Mouse (Mus musculus): ENCODE data around the gene Il27.

The Il27 gene

GRCm38 (mm10) chr7:126606611-126607010, 11.9 kb upstream of the Il27 start:
- no peak for DNase-seq (ENCODE audit: low read depth, low spot score)

- DNase-seq (ENCODE audit: low read depth, low spot score): no peak
Observed at GRCm38 (mm10) chr7:126602650-126603049, 7.9 kb upstream of the Il27 start.

GRCm38 (mm10) chr7:126601896-126602295, 7.2 kb upstream of the Il27 start:
- no peak for DNase-seq (ENCODE audit: low read depth, low spot score)

- DNase-seq (ENCODE audit: low read depth, low spot score): no peak
Observed at GRCm38 (mm10) chr7:126598919-126599318, 4.2 kb upstream of the Il27 start.

GRCm38 (mm10) chr7:126596414-126596813, 1.7 kb upstream of the Il27 start:
- no peak for DNase-seq (ENCODE audit: low read depth, low spot score)

- no peak for DNase-seq (ENCODE audit: low read depth, low spot score)
Observed at GRCm38 (mm10) chr7:126595890-126596289, 1.1 kb upstream of the Il27 start.

- DNase-seq (ENCODE audit: low read depth, low spot score): peak; percentile 50
Observed at GRCm38 (mm10) chr7:126587779-126588178, 7.0 kb downstream of the Il27 start.

GRCm38 (mm10) chr7:126586839-126587238, 7.9 kb downstream of the Il27 start:
- no peak for DNase-seq (ENCODE audit: low read depth, low spot score)

GRCm38 (mm10) chr7:126585717-126586116, 9.0 kb downstream of the Il27 start, which contains the start of gene Cln3:
Gene Cln3, minus strand, starts transcription at chr7:126585817.
- no peak for DNase-seq (ENCODE audit: low read depth, low spot score)

GRCm38 (mm10) chr7:126584506-126584977, 10.2 kb downstream of the Il27 start, which contains the start of gene Apobr:
Gene Apobr, plus strand, starts transcription at chr7:126584942.
- DNase-seq (ENCODE audit: low read depth, low spot score): no peak

- DNase-seq (ENCODE audit: low read depth, low spot score): no peak
Observed at GRCm38 (mm10) chr7:126583761-126584160, 11.0 kb downstream of the Il27 start.

GRCm38 (mm10) chr7:126583251-126583709, 11.5 kb downstream of the Il27 start:
- peak; percentile 77 for DNase-seq (ENCODE audit: low read depth, low spot score)

GRCm38 (mm10) chr7:126582759-126583158, 12.0 kb downstream of the Il27 start:
- DNase-seq (ENCODE audit: low read depth, low spot score): peak; percentile 22

- DNase-seq (ENCODE audit: low read depth, low spot score): no peak
Observed at GRCm38 (mm10) chr7:126581661-126582060, 13.1 kb downstream of the Il27 start.

- DNase-seq (ENCODE audit: low read depth, low spot score): no peak
Observed at GRCm38 (mm10) chr7:126579172-126579571, 15.6 kb downstream of the Il27 start.

GRCm38 (mm10) chr7:126576946-126577345, 17.8 kb downstream of the Il27 start:
- DNase-seq (ENCODE audit: low read depth, low spot score): peak; percentile 45

GRCm38 (mm10) chr7:126566094-126566765, 28.5 kb downstream of the Il27 start, which contains the start of gene Eif3c:
Gene Eif3c, minus strand, starts transcription at chr7:126566411.
- DNase-seq (ENCODE audit: low read depth, low spot score): peak; percentile 85

- no peak for DNase-seq (ENCODE audit: low read depth, low spot score)
Observed at GRCm38 (mm10) chr7:126565693-126566092, 29.0 kb downstream of the Il27 start.

GRCm38 (mm10) chr7:126556635-126557034, 38.1 kb downstream of the Il27 start:
- no peak for DNase-seq (ENCODE audit: low read depth, low spot score)

- DNase-seq (ENCODE audit: low read depth, low spot score): no peak
Observed at GRCm38 (mm10) chr7:126554796-126555195, 39.9 kb downstream of the Il27 start.

- DNase-seq (ENCODE audit: low read depth, low spot score): no peak
Observed at GRCm38 (mm10) chr7:126545631-126546030, 49.1 kb downstream of the Il27 start.

GRCm38 (mm10) chr7:126541661-126542060, 53.1 kb downstream of the Il27 start:
- DNase-seq (ENCODE audit: low read depth, low spot score): no peak
